Mouse (Mus musculus) olfactory bulb, adult 2 months (tissue): ENCODE data around the gene Cdh13.

Source experiments
- CTCF ChIP-seq: fragments of 200-500 bp; IDR thresholded peaks from 2 replicates; pipeline ENCODE4 v1.5.1; 2012; ENCODE audit warnings: low read depth, mild to moderate bottlenecking, low read length, moderate library complexity; ENCODE audit not compliant: insufficient read depth
- POLR2A ChIP-seq: fragments of 200-500 bp; IDR thresholded peaks from 2 replicates; pipeline ENCODE4 v1.6.1; 2012; ENCODE audit warnings: mild to moderate bottlenecking, low read depth, low read length, moderate library complexity; ENCODE audit not compliant: insufficient read depth

- no peak for TF ChIP-seq POLR2A
- TF ChIP-seq CTCF = no peak
Observed at GRCm38 (mm10) chr8:118938025-118938424, 654.5 kb downstream of the Cdh13 start.
